Mouse (Mus musculus) liver, embryonic 16.5 days (tissue): ENCODE data around the gene Gmpr2. TPM values are rescaled to one million over a fixed set of nuclear protein-coding genes. Genes with fewer than 3 reads are reported as not detected.

ENCODE experiments used
- ATAC-seq: fragments of 200-750 bp; cut with Nextera tagmentation; 2 replicates; pipeline ENCODE4 v1.8.0; 2017; ENCODE audit warnings: low read depth, mild to moderate bottlenecking, moderate number of reproducible peaks, moderate library complexity
- H3K27ac ChIP-seq: fragments of 300-500 bp; sonication (generic); 2 replicates; pipeline ENCODE4 v1.5.1; 2014; ENCODE audit warnings: mild to moderate bottlenecking, low read length
- H3K27me3 ChIP-seq: fragments of 300-500 bp; sonication (generic); 2 replicates; pipeline ENCODE4 v1.6.1; 2014; ENCODE audit warnings: low read depth, low read length, mixed read lengths; ENCODE audit not compliant: control insufficient read depth, insufficient read depth
- H3K36me3 ChIP-seq: fragments of 300-500 bp; sonication (generic); 2 replicates; pipeline ENCODE4 v1.6.1; 2014; ENCODE audit warnings: mild to moderate bottlenecking; ENCODE audit not compliant: control insufficient read depth, insufficient read depth
- H3K4me1 ChIP-seq: fragments of 300-500 bp; sonication (generic); 2 replicates; pipeline ENCODE4 v1.6.1; 2014; ENCODE audit warnings: low read depth, low read length, mixed read lengths; ENCODE audit not compliant: control insufficient read depth
- H3K4me2 ChIP-seq: fragments of 300-500 bp; sonication (generic); 2 replicates; pipeline ENCODE4 v1.6.1; 2014; ENCODE audit warnings: low read depth, low read length, mixed read lengths
- H3K4me3 ChIP-seq: fragments of 300-500 bp; sonication (generic); 2 replicates; pipeline ENCODE4 v1.5.1; 2014; ENCODE audit warnings: low read depth, mild to moderate bottlenecking, low read length
- H3K9ac ChIP-seq: fragments of 300-500 bp; sonication (generic); 2 replicates; pipeline ENCODE4 v1.6.1; 2014; ENCODE audit warnings: low read depth, low read length
- H3K9me3 ChIP-seq: fragments of 300-500 bp; sonication (generic); replicated peaks from 2 replicates; pipeline ENCODE4 v1.6.1; 2016; ENCODE audit warnings: low read length; ENCODE audit not compliant: control insufficient read depth
- whole genome bisulfite sequencing: fragments of 180-500 bp; shearing (Covaris S2); extraction: QIAGEN DNeasy Blood & Tissue Kit; methylation state at CpG from one replicate; pipeline ENCODE4 v1.1.7; 2014; ENCODE audit not compliant: insufficient replicate concordance; 5-methylcytosine and 5-hydroxymethylcytosine counted together
- polyA plus RNA-seq: library from polyadenylated mRNA; unstranded; fragments of >200 nt; fragmentation: Nextera tagmentation; extraction: Ambion mirVana; gene quantifications from 2 replicates; pipeline ENCODE4 v1.2.1, GENCODE M21; 2015

Gene Gmpr2
- polyA plus RNA-seq, 1 experiment from 2014 or later = 20.9 TPM

GRCm38 (mm10) chr14:55702761-55703160 is 31.0 kb downstream of the Gmpr2 start:
- H3K9me3 ChIP-seq = no peaks in the 10 kb centered on the region
- H3K36me3 ChIP-seq = no peaks in the 10 kb centered on the region
- ATAC-seq = no peak
- no peak overlapping the region for H3K4me3 ChIP-seq
- H3K27ac ChIP-seq = no peak overlapping the region
- no peak overlapping the region for H3K4me2 ChIP-seq
- no peaks in the 10 kb centered on the region for H3K27me3 ChIP-seq
- peaks cover 7% of the 10 kb centered on the region for H3K4me1 ChIP-seq
- no peak overlapping the region for H3K9ac ChIP-seq
- 69% methylated on average over 6 of the region's 6 CpGs for WGBS

- no peak for ATAC-seq
- no peak overlapping the region for H3K4me2 ChIP-seq
- no peaks in the 10 kb centered on the region for H3K36me3 ChIP-seq
- no peaks in the 10 kb centered on the region for H3K9me3 ChIP-seq
- H3K4me3 ChIP-seq = no peak overlapping the region
- no peaks in the 10 kb centered on the region for H3K27me3 ChIP-seq
- H3K4me1 ChIP-seq = peaks cover 7% of the 10 kb centered on the region
- 47% methylated on average over 8 of the region's 8 CpGs for WGBS
- no peak overlapping the region for H3K27ac ChIP-seq
- no peak overlapping the region for H3K9ac ChIP-seq
These were observed 34.4 kb downstream of the Gmpr2 start for GRCm38 (mm10) chr14:55706051-55706600.

GRCm38 (mm10) chr14:55707397-55707796 is 35.7 kb downstream of the Gmpr2 start:
- ATAC-seq = 0 out of 2 replicates have a peak, but pooled peaks have one; percentile 30
- no peak overlapping the region for H3K4me3 ChIP-seq
- no peaks in the 10 kb centered on the region for H3K36me3 ChIP-seq
- no peak overlapping the region for H3K4me2 ChIP-seq
- H3K27ac ChIP-seq = no peak overlapping the region
- H3K9ac ChIP-seq = no peak overlapping the region
- H3K9me3 ChIP-seq = no peaks in the 10 kb centered on the region
- peaks cover 7% of the 10 kb centered on the region for H3K4me1 ChIP-seq
- no peaks in the 10 kb centered on the region; the same call in 1 of the 2 replicates for H3K27me3 ChIP-seq
- WGBS = 28% methylated on average over 5 of the region's 5 CpGs

- Histone ChIP-seq H3K27ac (no peak overlapping the region), H3K4me1 (peaks cover 17% of the 10 kb centered on the region), H3K4me2 (no peak overlapping the region), H3K27me3 (no peaks in the 10 kb centered on the region; the same call in 1 of the 2 replicates), H3K9me3 (no peaks in the 10 kb centered on the region), H3K4me3 (no peak overlapping the region), H3K36me3 (no peaks in the 10 kb centered on the region), H3K9ac (no peak overlapping the region)
- ATAC-seq = no peak
- WGBS = 71% methylated on average over 4 of the region's 4 CpGs
These were observed 37.8 kb downstream of the Gmpr2 start for GRCm38 (mm10) chr14:55709509-55709908.

GRCm38 (mm10) chr14:55711786-55712185 is 40.0 kb downstream of the Gmpr2 start:
- 66% methylated on average over 7 of the region's 7 CpGs for WGBS
- Histone ChIP-seq H3K9me3 (no peaks in the 10 kb centered on the region), H3K4me1 (peaks cover 23% of the 10 kb centered on the region), H3K27me3 (no peaks in the 10 kb centered on the region; the same call in 1 of the 2 replicates), H3K4me2 (no peak overlapping the region), H3K4me3 (no peak overlapping the region), H3K9ac (no peak overlapping the region), H3K36me3 (no peaks in the 10 kb centered on the region), H3K27ac (no peak overlapping the region)
- no peak for ATAC-seq

- Histone ChIP-seq H3K27me3 (no peaks in the 10 kb centered on the region; the same call in 1 of the 2 replicates), H3K9me3 (no peaks in the 10 kb centered on the region), H3K4me3 (peak overlapping the region; percentile 52), H3K4me2 (peak overlapping the region; percentile 62), H3K9ac (peak overlapping the region; percentile 40; the same call in 1 of the 2 replicates), H3K36me3 (no peaks in the 10 kb centered on the region; the same call in 1 of the 2 replicates), H3K4me1 (peaks cover 16% of the 10 kb centered on the region), H3K27ac (no peak overlapping the region)
- WGBS = 10% methylated on average over 25 of the region's 25 CpGs
- peak; percentile 70 for ATAC-seq
These were observed 41.4 kb downstream of the Gmpr2 start for GRCm38 (mm10) chr14:55713007-55713728.

GRCm38 (mm10) chr14:55713729-55714122 is 42.0 kb downstream of the Gmpr2 start, which contains the start of gene Tgm1:
TSS of gene Tgm1 (minus strand) at chr14:55713926.
- H3K4me2 ChIP-seq = peak within 1 kb of the TSS; percentile 62
- peak within 1 kb of the TSS; percentile 40; the same call in 1 of the 2 replicates for H3K9ac ChIP-seq
- no peaks in the 10 kb centered on the region; the same call in 1 of the 2 replicates for H3K27me3 ChIP-seq
- H3K27ac ChIP-seq = no peak within 1 kb of the TSS
- no peaks in the 10 kb centered on the region; the same call in 1 of the 2 replicates for H3K36me3 ChIP-seq
- ATAC-seq = no peak
- 18% methylated on average over 4 of the region's 4 CpGs for WGBS
- H3K9me3 ChIP-seq = no peaks in the 10 kb centered on the region
- peaks cover 16% of the 10 kb centered on the region for H3K4me1 ChIP-seq
- H3K4me3 ChIP-seq = peak within 1 kb of the TSS; percentile 52

- H3K4me3 ChIP-seq = no peak overlapping the region
- H3K36me3 ChIP-seq = no peaks in the 10 kb centered on the region; the same call in 1 of the 2 replicates
- ATAC-seq = no peak
- no peak overlapping the region for H3K9ac ChIP-seq
- H3K27ac ChIP-seq = no peak overlapping the region
- 28% methylated on average over 6 of the region's 6 CpGs for WGBS
- no peaks in the 10 kb centered on the region for H3K9me3 ChIP-seq
- no peak overlapping the region for H3K4me2 ChIP-seq
- H3K27me3 ChIP-seq = no peaks in the 10 kb centered on the region; the same call in 1 of the 2 replicates
- H3K4me1 ChIP-seq = peaks cover 16% of the 10 kb centered on the region
These were observed 43.2 kb downstream of the Gmpr2 start for GRCm38 (mm10) chr14:55714893-55715292.

- no peak overlapping the region for H3K9ac ChIP-seq
- no peak for ATAC-seq
- no peaks in the 10 kb centered on the region; the same call in 1 of the 2 replicates for H3K36me3 ChIP-seq
- no peak overlapping the region for H3K27ac ChIP-seq
- H3K27me3 ChIP-seq = no peaks in the 10 kb centered on the region; the same call in 1 of the 2 replicates
- WGBS = 83% methylated on average over 6 of the region's 6 CpGs
- no peak overlapping the region for H3K4me2 ChIP-seq
- H3K4me1 ChIP-seq = peaks cover 17% of the 10 kb centered on the region
- H3K9me3 ChIP-seq = no peaks in the 10 kb centered on the region
- no peak overlapping the region for H3K4me3 ChIP-seq
These were observed 44.5 kb downstream of the Gmpr2 start for GRCm38 (mm10) chr14:55716271-55716670.
